Mouse (Mus musculus) hindbrain, embryonic 11.5 days (tissue): ENCODE data around the gene Enox2. TPM values are rescaled to one million over a fixed set of nuclear protein-coding genes. Genes with fewer than 3 reads are reported as not detected.

Experiments used
- ATAC-seq: fragments of 200-750 bp; cut with Nextera tagmentation; 2 replicates; pipeline ENCODE4 v1.8.0; 2017; ENCODE audit warnings: mild to moderate bottlenecking, moderate TSS enrichment, moderate library complexity; ENCODE audit not compliant: low FRiP score
- DNase-seq: peaks from one replicate; pipeline ENCODE4 v3.0.0-alpha.2; 2015; ENCODE audit warnings: low spot score
- H3K27ac ChIP-seq: fragments of 300-500 bp; sonication (generic); 2 replicates; pipeline ENCODE4 v1.5.1; 2014; ENCODE audit warnings: mild to moderate bottlenecking, low read depth, low read length
- H3K27me3 ChIP-seq: fragments of 300-500 bp; sonication (generic); 2 replicates; pipeline ENCODE4 v1.6.1; 2014; ENCODE audit warnings: mild to moderate bottlenecking, low read length, moderate library complexity, mixed read lengths; ENCODE audit not compliant: control insufficient read depth, insufficient read depth
- H3K36me3 ChIP-seq: fragments of 300-500 bp; sonication (generic); 2 replicates; pipeline ENCODE4 v1.6.1; 2014; ENCODE audit warnings: mild to moderate bottlenecking, low read length, moderate library complexity, mixed read lengths; ENCODE audit not compliant: control insufficient read depth, insufficient read depth
- H3K4me1 ChIP-seq: fragments of 300-500 bp; sonication (generic); replicated peaks from 2 replicates; pipeline ENCODE4 v1.6.1; 2014; ENCODE audit warnings: low read length, mixed read lengths; ENCODE audit not compliant: control insufficient read depth, insufficient read depth
- H3K4me2 ChIP-seq: fragments of 300-500 bp; sonication (generic); replicated peaks from 2 replicates; pipeline ENCODE4 v1.6.1; 2014; ENCODE audit warnings: mild to moderate bottlenecking, low read depth, low read length
- H3K4me3 ChIP-seq: fragments of 300-500 bp; sonication (generic); 2 replicates; pipeline ENCODE4 v1.5.1; 2014; ENCODE audit warnings: low read depth, low read length
- H3K9ac ChIP-seq: fragments of 300-500 bp; sonication (generic); 2 replicates; pipeline ENCODE4 v1.6.1; 2014; ENCODE audit warnings: low read depth, low read length
- H3K9me3 ChIP-seq: fragments of 300-500 bp; sonication (generic); 2 replicates; pipeline ENCODE4 v1.6.1; 2016; ENCODE audit warnings: low read length; ENCODE audit not compliant: control insufficient read depth
- WGBS: fragments of 180-500 bp; shearing (Covaris S2); extraction: QIAGEN DNeasy Blood & Tissue Kit; methylation state at CpG from one replicate; pipeline ENCODE4 v1.1.7; 2014; 5-methylcytosine and 5-hydroxymethylcytosine counted together
- polyA plus RNA-seq: library from polyadenylated mRNA; unstranded; fragments of >200 nt; fragmentation: Nextera tagmentation; extraction: Ambion mirVana; gene quantifications from 2 replicates; pipeline ENCODE4 v1.2.1, GENCODE M21; 2014

The Enox2 gene
- 16.4 and 16.5 TPM in 2 replicates for polyA plus RNA-seq

DNA sequence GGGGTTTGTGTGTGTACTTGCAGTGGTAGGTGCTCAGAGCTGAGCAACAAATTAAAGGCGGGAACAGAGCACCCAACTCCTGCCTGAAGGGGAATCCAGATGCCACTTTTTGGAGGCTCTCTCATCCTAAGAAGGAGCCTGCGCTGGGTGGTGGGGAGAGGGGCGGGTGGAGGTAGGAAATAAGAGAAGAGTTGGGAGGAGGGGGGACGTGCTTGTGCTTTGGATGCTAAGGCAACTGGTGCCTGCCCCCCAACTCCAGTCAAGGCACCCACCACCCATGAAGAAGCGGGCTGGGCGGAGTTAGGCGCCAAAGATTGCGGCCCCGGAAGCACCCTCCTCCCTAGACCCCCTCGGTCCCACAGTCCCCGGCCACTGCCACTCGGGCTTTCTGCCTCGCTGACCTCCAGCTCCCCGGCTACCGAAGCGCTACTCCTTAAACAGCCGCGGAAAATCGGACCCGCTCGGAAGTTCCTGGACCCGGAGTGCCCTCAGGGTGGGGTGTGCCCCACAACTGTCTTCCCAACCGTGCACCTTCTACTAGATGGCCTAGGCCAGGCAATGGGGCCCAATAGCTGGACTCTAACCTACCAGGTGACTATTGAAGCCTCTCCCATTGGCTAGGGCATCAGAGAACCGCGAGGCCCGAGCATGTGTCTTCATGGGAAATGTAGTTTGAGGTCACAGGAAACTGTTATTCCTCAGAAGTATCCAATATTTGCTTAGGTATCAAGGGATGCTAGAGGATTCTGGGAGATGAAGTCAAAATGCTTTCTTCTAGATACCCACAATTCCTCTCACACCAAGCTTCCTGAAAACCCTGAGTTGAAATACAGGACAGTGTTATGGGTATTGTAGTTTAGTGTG, at the start of gene Enox2:
Enox2 (minus strand) TSS at position 560 of the 864 bp plus-strand sequence.
- H3K27ac ChIP-seq: no peak within 1 kb of the TSS
- no peaks in the 10 kb centered on the region for H3K27me3 ChIP-seq
- H3K36me3 ChIP-seq: no peaks in the 10 kb centered on the region
- DNase-seq (peak; percentile 71), ATAC-seq (peak; percentile 100)
- WGBS: 23% methylated on average over 18 of the region's 26 CpGs
- peak within 1 kb of the TSS; percentile 45 for H3K4me3 ChIP-seq
- H3K4me2 ChIP-seq: peak within 1 kb of the TSS; percentile 33
- peak within 1 kb of the TSS; percentile 67 for H3K9ac ChIP-seq
- no peaks in the 10 kb centered on the region for H3K4me1 ChIP-seq
- H3K9me3 ChIP-seq: no peaks in the 10 kb centered on the region

DNA sequence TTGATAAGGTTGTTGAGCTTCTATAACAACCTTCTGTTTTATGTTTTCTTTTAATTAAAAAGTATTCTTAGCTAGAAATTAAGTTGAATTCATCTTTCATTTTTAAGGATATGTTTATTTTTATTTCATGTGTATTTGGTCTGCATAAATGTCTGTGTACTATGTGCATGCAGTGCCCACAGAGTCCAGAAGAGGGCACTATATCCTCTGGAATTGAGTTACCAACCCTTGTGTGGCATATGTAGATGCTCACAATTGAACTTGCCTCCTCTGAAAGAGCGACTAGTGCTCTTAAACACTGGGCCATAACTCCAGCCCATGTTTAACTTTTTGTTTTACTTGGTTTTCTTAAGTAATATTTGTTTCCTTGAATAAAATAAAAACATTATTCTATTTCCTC, 21.4 kb upstream of the Enox2 start:
- Histone ChIP-seq H3K4me2 (no peak overlapping the region), H3K9me3 (no peaks in the 10 kb centered on the region), H3K36me3 (no peaks in the 10 kb centered on the region), H3K27me3 (no peaks in the 10 kb centered on the region), H3K27ac (no peak overlapping the region), H3K9ac (no peak overlapping the region), H3K4me1 (no peaks in the 10 kb centered on the region), H3K4me3 (no peak overlapping the region)
- ATAC-seq: no peak
- WGBS: 37% methylated on average over 1 of the region's 1 CpGs
- DNase-seq: peak; percentile 56

DNA sequence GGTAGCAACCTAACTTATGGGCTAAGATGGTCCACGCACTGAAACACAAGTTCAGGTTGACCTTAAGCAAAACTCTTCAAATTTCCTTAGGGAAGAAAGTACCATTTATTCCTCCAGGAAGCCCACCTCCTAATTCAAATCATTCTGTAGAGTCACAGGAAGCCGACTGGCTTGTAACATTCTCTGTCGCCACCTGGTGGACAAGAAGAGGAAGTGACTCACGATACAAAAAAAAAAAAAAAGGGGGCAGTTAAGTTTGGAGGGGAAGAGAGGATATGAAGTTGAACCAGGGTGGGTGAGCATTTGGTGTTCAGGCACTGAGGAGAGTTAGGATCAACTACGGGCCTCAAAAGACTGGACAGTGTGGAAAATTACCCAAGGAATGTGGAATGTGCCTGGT, 18.6 kb upstream of the Enox2 start:
- Histone ChIP-seq H3K4me3 (no peak overlapping the region), H3K27ac (no peak overlapping the region), H3K4me2 (no peak overlapping the region), H3K4me1 (no peaks in the 10 kb centered on the region), H3K9ac (no peak overlapping the region), H3K27me3 (no peaks in the 10 kb centered on the region), H3K36me3 (no peaks in the 10 kb centered on the region), H3K9me3 (no peaks in the 10 kb centered on the region)
- no peak for ATAC-seq
- 20% methylated on average over 5 of the region's 5 CpGs for WGBS
- peak; percentile 40 for DNase-seq

DNA sequence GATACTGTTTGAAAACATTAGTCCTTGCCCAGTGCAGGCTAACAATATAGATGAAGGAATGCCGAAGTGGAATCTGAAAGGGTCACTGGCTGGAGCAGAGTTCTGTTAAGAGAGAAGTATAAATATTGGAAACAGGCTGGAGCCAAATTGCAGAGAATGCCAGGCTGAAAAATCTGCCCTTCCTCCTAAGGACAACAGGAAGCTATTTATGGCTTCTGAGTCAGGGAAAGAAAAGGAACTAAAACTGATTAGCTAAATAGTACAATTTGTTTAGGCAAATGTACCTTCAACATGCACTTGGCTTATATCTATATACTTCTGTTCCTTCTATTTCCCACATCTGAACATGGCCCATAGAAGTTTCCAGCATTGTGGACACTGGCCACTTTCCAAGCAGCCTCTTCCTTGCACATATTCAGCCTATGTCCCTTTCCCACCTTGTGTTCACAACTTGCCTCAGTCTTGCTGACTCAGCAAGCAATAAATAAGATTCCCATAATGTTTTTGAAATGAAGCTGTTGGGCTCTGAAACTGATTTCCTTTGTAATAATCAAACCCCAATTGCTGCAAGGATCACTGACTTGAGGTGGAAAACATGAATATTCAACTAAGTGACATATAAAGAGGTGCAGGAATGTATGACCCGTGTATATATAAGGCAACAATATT, 8.0 kb downstream of the Enox2 start:
- Histone ChIP-seq H3K36me3 (no peaks in the 10 kb centered on the region), H3K4me1 (no peaks in the 10 kb centered on the region), H3K9ac (no peak overlapping the region), H3K4me2 (no peak overlapping the region), H3K9me3 (no peaks in the 10 kb centered on the region), H3K27ac (no peak overlapping the region), H3K4me3 (no peak overlapping the region), H3K27me3 (no peaks in the 10 kb centered on the region)
- DNase-seq (no peak), ATAC-seq (no peak)
- WGBS: 87% methylated on average over 2 of the region's 2 CpGs

DNA sequence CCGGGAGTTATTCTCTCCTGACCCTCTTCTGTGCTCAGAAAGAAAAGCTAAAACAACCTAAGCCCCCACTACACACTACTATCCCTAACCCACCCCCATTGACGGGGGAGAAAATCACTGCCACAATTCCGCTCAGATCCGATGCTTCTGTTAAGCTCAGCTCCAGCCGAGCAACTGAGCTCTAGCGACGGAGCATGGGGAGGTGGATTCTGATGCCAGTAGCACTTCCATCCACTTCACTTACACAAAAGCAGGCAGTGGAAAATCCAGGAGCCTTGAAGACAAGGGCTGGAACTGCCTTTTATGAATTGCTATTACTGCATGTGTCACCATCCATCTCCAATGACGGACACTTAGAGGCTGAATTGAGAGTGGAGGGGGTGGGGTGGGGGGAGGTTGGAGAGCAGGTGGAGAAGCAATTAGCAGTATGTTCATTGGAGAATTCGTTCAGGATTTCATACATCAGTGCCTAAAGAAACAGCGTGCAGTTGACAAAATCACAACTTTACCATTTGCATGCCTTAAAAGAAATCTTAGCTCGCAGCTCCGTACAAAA, 14.5 kb downstream of the Enox2 start:
- Histone ChIP-seq H3K9me3 (no peaks in the 10 kb centered on the region), H3K27ac (no peak overlapping the region), H3K9ac (no peak overlapping the region), H3K4me2 (no peak overlapping the region), H3K27me3 (no peaks in the 10 kb centered on the region), H3K4me1 (no peaks in the 10 kb centered on the region), H3K4me3 (peak overlapping the region; percentile 14; the same call in 1 of the 2 replicates), H3K36me3 (no peaks in the 10 kb centered on the region)
- peak; percentile 64; the same call in 1 of the 2 replicates for ATAC-seq
- 40% methylated on average over 12 of the region's 12 CpGs for WGBS
- peak; percentile 4 for DNase-seq

DNA sequence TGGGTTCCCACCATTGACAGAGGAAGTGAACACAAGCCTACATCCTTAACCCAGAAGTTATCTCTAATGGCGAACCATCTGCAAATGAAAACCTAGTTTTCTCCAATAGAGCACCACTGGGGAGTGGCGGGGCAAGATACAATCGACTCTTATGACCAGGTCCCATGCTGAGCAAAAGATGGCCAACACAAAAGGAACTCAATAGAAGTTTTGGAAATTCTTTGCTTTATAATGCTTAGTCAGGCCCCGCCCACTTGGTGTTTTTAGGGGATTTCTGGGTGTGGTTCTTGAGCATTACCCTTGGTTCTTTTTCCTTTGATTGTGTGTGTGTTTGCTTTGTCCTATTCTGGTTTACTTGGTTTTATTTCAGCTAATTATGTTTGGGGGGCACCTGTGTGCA, 37.2 kb downstream of the Enox2 start:
- Histone ChIP-seq H3K9me3 (no peaks in the 10 kb centered on the region), H3K9ac (no peak overlapping the region), H3K4me1 (no peaks in the 10 kb centered on the region), H3K27me3 (no peaks in the 10 kb centered on the region), H3K4me3 (no peak overlapping the region), H3K4me2 (no peak overlapping the region), H3K36me3 (no peaks in the 10 kb centered on the region), H3K27ac (no peak overlapping the region)
- DNase-seq (no peak), ATAC-seq (no peak)
- 86% methylated on average over 4 of the region's 4 CpGs for WGBS

DNA sequence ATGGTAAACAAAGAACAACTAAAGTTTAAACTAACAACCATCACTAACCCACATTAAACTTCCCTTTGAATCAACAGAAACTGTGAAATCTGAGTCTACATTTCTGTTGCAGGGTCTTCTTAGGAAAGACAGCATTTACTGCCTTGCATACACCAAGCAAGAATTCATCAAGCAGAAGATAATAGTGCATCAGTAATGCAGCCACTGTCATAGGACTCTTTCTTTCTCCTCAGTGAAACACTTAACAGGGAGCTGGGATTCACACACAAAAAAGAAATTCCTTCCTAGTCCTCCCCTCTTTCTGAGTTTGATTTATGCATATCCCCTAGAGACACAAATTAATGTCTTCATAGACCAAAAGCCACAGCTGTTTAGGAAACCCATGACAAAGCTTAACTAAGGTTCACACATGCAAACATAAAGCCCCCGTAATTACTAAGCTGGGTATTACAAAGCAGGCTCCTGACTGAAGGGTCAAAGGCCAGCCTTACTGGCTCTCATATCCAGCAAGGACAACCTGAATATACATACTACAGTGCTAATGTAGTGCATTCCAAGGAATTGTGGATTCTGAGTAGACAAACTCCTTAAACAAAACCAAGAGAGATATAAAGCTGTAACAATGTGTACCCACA, 62.1 kb downstream of the Enox2 start:
- no peak overlapping the region for H3K4me3 ChIP-seq
- H3K4me1 ChIP-seq: no peaks in the 10 kb centered on the region
- no peaks in the 10 kb centered on the region for H3K9me3 ChIP-seq
- no peak overlapping the region for H3K4me2 ChIP-seq
- DNase-seq (peak; percentile 10), ATAC-seq (peak; percentile 80)
- H3K27ac ChIP-seq: no peak overlapping the region
- no peak overlapping the region for H3K9ac ChIP-seq
- no peaks in the 10 kb centered on the region for H3K36me3 ChIP-seq
- no peaks in the 10 kb centered on the region for H3K27me3 ChIP-seq
- WGBS: 38% methylated on average over 1 of the region's 1 CpGs

DNA sequence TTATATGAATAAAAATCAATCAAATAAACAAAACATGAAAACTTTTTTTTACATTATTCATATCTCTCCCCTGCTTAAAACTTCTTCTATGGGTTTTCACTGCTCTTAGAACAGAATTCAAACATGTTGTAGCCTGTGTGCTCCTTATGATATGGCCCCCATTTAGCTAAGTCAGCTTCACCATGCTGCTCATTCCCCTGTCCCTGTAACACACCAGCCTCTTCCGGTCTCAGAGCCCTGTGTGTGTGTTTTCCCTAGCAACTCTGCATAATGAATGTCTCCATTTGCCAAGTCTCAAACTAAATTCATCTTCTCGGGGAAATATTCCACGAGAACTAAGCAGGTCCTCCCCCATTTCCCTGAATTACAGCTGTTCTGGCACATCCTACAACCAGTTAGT, 71.6 kb downstream of the Enox2 start:
- Histone ChIP-seq H3K36me3 (no peaks in the 10 kb centered on the region), H3K27me3 (no peaks in the 10 kb centered on the region), H3K9ac (no peak overlapping the region), H3K4me3 (no peak overlapping the region), H3K27ac (no peak overlapping the region), H3K9me3 (no peaks in the 10 kb centered on the region), H3K4me1 (no peaks in the 10 kb centered on the region), H3K4me2 (no peak overlapping the region)
- ATAC-seq (no peak), DNase-seq (no peak)
- WGBS: 87% methylated on average over 3 of the region's 3 CpGs
